Mouse (Mus musculus) heart, postnatal 25 days (tissue): ENCODE measurements around the gene Irx3. TPM values are rescaled to one million over a fixed set of nuclear protein-coding genes. Genes with fewer than 3 reads are reported as not detected.
A peak's percentile ranks its signal among the peaks of the same experiment; 100 is the strongest.

ENCODE experiments used
- DNase-seq: peaks from one replicate; pipeline ENCODE4 v3.0.0; 2022; ENCODE audit warnings: low spot score
- intact Hi-C: fragments of 180-260 bp; cut with DNase I; formaldehyde crosslinking; loops from one replicate; pipeline ENCODE4 v1.15.1; 2025
- total RNA-seq, 2 experiments: library from RNA; stranded (reverse); gene quantifications; 2 replicates each; pipeline ENCODE4 v1.2.3; 2021

Irx3 gene
- total RNA-seq: 10 to 100 TPM; 30.5 to 37.2 TPM

- peak; percentile 77 for DNase-seq
- intact Hi-C loops: loop anchor here (2.0 to 5.0 kb wide), 3 partner anchors 50 to 561 kb away; no protein-coding TSS in a partner anchor
Measured at GRCm38 (mm10) chr8:91801839-91802238, at the start of gene Irx3. Gene Irx3, minus strand, starts transcription at chr8:91802067.

GRCm38 (mm10) chr8:91851359-91851758, 49.5 kb upstream of the Irx3 start:
- intact Hi-C loops: loop anchor here (5.0 kb wide), 2 partner anchors 34 to 49 kb away; partner anchors contain the start of gene Irx3
- no peak for DNase-seq

DNA sequence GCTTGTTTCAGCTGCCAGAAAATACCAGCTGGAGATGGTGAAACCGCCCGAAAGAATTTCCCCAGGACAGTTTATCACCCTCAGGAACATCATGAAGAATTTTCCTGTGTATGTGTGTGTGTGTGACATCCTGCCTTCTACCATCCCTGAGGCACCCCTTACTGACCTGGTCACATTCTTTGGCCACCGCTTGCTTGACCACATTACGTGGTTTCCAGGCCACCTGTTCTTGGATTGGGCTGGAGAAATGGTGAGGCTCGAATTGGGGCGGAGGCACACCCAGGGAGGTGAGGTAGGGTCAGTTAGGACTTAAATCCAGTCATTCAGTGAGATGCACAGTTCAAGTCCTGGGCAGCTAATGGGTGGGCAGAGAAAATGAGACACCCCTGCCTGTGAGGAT, 48.1 kb upstream of the Irx3 start:
- intact Hi-C loops: loop anchor here (5.0 kb wide), 2 partner anchors 33 to 48 kb away; partner anchors contain the start of gene Irx3
- DNase-seq: no peak

DNA sequence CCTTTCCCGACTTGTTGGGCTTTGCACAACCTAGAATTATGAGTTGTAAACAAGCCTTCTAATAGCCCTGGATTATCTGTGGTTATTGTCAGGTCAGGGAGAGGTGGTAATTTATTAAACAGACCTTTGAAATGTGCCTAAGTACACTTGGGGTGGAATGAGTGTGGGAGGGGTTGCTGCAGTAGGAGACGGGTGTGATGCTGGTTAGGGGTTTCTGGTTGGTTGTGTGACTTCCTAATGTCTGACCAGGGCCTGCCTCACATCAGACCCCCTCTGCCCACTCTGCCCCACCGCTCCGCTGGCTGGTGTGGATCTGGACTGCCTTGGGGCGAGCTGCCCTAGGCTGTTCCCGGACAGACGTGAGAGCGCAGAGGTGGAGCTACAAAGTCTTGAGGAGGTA, 47.7 kb upstream of the Irx3 start:
- no peak for DNase-seq
- intact Hi-C loops: no loop called here

- DNase-seq: no peak
- intact Hi-C loops: no loop called here
Measured at GRCm38 (mm10) chr8:91845641-91846040, 43.8 kb upstream of the Irx3 start.

DNA sequence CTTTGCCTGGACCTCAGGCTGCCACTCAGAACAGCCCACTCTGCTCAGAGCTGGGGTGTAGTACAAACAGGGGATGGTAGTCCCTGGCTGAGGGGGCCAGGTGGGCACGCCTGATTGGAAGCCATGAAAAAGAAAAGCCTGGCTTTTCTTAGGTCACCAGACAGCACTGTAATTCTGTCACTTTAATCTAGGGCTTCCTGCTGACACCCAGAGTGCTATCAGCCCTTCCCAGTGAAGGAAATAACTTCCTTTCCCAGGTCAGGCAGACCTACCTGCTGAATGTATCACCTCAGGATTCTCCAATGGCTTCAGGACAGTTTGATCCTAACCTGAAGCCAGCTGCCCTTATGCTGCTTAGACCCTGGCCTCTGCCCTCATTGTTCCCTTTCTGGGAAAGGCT, 35.3 kb upstream of the Irx3 start:
- no peak for DNase-seq
- intact Hi-C loops: no loop called here

DNA sequence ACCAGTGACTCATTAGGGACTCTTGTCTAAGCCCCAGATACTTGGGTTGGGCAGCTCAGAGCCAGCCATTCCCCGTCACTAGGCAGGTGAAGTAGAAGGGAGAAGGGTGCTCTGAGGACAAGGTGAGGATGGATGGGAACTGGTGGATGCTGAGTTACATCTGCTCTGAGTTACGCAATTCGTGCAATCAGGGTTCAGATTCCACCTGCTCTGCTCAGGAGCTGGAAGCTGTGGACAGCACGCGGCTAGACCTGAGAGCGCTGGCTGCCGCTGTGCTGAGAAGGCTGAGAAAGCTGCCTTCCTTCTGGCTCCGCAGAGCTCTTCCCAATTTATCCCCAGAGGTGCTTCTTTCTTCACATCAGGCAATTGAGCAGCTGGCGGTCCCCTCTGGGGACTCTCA, 34.8 kb upstream of the Irx3 start:
- intact Hi-C loops: no loop called here

GRCm38 (mm10) chr8:91827661-91828060, 25.8 kb upstream of the Irx3 start:
- DNase-seq: no peak
- intact Hi-C loops: no loop called here

More for the DNA sequence above, 34.8 kb upstream of the Irx3 start:
- DNase-seq: no peak

- no peak for DNase-seq
- intact Hi-C loops: no loop called here
Measured at GRCm38 (mm10) chr8:91827192-91827591, 25.3 kb upstream of the Irx3 start.

- no peak for DNase-seq
- intact Hi-C loops: no loop called here
Measured at GRCm38 (mm10) chr8:91823357-91823756, 21.5 kb upstream of the Irx3 start.

- intact Hi-C loops: no loop called here
- DNase-seq: no peak
Measured at GRCm38 (mm10) chr8:91822746-91823145, 20.9 kb upstream of the Irx3 start.

GRCm38 (mm10) chr8:91821976-91822375, 20.1 kb upstream of the Irx3 start:
- intact Hi-C loops: no loop called here
- no peak for DNase-seq

DNA sequence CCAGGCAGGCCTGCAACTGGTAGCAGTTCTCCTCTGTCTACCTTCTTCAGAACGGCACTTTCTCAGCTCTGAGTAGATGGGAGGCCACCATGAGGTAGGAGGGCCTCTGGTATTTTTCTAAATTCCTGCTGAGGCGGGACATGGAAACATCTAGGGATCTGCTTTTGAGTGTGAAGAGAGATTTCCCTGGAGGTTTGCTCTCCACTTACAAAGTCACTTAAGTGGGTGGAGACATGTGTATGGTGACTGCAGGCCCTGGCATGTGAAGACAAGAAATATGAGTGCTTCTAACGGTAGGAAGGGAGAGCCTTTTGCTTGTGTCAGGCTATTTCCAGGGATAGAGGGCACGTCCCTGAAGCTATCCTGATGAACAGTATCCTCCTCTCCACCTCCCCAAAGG, 17.9 kb upstream of the Irx3 start:
- intact Hi-C loops: loop anchor here (5.0 kb wide), 1 partner anchor 33 kb away; no protein-coding TSS in a partner anchor
- no peak for DNase-seq

GRCm38 (mm10) chr8:91818784-91819183, 16.9 kb upstream of the Irx3 start:
- DNase-seq: no peak
- intact Hi-C loops: loop anchor here (5.0 kb wide), 1 partner anchor 34 kb away; no protein-coding TSS in a partner anchor

DNA sequence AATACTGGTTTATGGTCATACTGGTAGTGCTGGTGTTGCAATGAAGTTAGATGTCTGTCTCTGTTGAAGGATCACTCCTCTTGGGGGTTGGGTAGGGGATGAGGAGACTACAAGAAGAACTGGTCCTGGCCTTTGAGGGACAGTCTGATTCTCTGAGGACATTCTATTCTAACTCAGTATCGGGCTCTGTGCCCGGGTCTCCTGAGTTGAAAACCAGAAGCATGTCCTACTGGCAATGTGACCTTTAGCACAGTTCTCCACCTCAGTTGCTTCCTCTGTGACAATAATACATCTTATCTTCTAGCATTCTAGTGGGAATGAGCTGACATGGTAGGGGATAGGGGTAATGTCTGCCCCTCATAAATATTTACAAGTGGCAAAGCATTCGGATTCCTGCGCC, 12.2 kb upstream of the Irx3 start:
- intact Hi-C loops: no loop called here
- no peak for DNase-seq

GRCm38 (mm10) chr8:91806720-91807241, 4.9 kb upstream of the Irx3 start:
- intact Hi-C loops: no loop called here
- no peak for DNase-seq

DNA sequence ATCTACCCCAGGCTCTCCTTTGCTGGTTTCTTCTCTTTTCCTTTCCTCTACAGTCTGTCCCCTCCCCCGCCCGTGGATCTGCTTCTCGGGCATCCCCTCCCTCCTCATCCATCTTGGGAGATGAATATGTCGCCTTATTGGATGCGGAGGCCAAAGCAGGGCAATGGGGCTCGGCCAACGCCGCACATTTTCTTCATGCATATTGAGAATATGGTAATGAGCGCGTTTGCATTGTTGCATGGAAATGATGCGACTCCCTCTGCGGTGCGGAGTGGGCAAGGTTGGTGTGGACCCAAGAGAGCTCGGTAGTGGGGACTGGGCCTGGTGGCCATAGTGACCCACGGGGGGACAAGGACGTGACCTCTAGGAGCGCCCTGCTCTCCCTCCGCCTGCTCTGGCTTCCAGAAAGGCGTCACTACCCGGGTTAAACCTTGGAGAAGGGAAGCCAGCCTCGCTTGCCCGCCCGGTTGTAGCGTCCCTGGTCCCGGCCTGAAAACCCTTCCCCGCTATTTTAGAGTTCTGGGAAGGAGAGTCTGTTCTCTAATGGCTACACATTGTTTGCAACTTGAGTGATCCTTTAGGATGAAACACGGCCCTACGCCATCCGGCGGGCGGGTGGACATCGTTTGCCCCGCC, 4.3 kb upstream of the Irx3 start:
- intact Hi-C loops: no loop called here
- DNase-seq: no peak

DNA sequence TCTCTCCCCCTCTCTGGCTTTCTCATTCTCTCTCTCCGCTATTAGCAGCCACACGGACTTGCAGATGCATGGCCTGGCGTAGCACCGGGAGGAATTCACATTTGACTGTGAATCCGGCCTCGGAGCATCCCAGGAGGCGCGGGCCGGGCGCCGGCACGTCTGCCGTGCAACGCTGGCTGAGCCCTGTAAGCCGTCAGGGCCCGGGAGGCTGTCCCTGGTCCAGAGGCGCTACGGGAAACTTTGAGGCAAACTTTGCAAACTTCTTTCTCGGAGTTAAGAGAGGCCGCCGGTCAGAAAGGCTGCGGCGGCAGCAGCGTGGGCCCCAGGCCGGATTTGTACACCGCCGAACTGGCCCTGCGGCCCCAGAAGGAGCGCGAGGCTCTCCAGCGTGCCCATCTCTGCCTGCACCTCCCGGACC, 3.4 kb upstream of the Irx3 start:
- intact Hi-C loops: no loop called here
- no peak for DNase-seq

GRCm38 (mm10) chr8:91804403-91805253, 2.8 kb upstream of the Irx3 start:
- intact Hi-C loops: loop anchor here (5.0 kb wide), 2 partner anchors 48 to 208 kb away; no protein-coding TSS in a partner anchor
- no peak for DNase-seq

DNA sequence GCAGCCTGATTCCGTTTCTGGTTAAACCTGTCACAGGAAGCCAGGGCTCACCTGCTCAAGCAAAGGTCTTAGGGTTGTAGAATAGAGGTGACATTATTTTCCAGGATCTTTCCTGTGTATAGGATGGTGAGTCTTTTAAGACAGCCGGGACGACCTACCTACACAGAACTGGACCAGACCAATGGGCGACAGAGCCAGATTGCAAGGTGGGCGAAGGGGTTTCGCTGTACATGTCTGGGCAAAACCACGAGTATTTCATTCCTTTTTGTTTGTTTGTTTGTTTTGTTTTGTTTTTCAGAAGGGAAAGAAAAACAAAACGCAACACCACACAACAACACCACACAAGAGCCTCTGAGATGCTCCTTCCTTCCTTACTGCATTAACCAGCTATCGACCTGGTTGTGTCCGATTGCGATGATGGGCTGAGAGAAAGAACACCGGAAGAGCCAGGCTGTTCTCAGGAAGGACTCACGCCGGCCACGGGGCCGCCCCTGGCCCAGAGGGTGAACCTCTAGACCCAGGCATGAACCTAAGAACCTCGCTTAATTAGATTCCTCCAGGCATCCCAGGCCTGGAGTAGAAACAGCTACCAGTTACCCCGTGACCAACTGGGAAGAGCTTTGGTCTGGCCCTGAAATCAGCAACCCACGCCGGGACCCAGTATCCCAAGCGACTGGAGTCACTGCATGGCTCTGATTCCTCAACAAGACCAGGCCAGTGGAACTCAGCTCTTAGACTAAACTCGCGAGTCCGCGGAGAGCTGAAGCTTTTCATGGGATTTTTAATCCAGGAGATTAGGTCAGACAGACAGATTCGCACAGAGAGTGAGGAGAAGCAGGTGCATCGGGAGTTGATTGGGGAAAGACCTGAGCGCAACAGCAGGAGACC, 1.9 kb upstream of the Irx3 start:
- no peak for DNase-seq
- intact Hi-C loops: loop anchor here (5.0 kb wide), 2 partner anchors 49 to 209 kb away; no protein-coding TSS in a partner anchor
